Mouse (Mus musculus) c-Kit-positive CD71-negative TER-119-negative erythroid progenitor cells, embryonic 14.5 days (primary cell): Measurements from ENCODE around the gene Trnt1.

Source experiments
- DNase-seq: peaks from one replicate; pipeline ENCODE4 v3.0.0-alpha.2; 2013; ENCODE audit warnings: low read depth

The Trnt1 gene

DNA sequence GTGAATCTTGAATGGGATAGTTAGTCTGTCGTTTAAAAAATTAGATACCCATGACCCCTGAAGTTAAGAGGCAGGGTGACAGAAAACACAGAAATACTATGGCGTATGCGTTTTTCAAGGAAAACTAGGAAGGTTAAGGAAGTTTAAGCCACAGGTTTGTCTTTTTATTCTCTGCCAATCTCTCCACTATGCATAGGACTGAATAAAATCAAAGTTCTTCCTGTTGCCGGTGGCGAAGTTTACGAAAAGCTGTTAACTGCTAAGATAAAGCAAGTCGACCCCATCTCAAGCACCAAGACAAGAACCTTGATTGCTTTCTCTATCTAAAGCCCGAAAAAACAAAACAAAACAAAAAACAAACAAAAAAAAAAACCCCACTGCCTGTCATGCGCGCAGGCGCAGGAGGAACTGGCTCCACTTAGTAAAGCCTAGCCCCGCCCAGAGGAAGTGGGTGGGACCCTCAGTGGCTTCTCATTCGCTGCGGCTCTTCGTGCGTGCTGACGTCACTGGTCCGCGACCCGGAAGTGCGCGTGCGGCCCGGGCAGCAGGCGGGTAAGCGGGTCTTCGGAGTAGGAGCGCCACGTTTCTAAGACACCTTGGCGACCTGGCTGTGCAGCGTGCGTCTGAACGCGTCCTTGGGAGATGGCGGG, at the start of gene Trnt1:
Trnt1 (plus strand) TSS at position 481 of the 650 bp plus-strand sequence.
- peak; percentile 94 for DNase-seq

GRCm38 (mm10) chr6:106725642-106726041, 43.3 kb upstream of the Trnt1 start:
- no peak for DNase-seq

DNA sequence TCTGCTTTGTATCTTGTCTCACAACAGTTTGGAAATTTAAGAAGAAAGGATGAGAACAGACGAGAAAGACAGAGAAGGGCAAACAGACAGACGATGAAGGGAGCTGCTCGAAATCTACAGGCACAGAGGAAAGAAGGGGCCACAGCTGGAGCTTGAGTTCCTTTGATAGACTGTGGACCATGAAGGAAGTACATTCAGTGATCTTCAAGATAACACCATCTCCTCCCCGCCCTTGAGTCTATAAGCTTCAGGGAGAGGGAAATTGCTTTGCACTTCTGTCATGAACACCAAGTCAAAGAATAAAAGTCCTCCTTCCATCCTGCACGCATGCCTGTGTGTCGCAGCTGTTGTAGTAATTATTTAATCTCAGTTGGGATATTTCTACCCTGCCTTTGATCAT, 42.8 kb upstream of the Trnt1 start:
- no peak for DNase-seq

- DNase-seq, result no peak
These were observed 41.2 kb upstream of the Trnt1 start for GRCm38 (mm10) chr6:106727703-106728102.

DNA sequence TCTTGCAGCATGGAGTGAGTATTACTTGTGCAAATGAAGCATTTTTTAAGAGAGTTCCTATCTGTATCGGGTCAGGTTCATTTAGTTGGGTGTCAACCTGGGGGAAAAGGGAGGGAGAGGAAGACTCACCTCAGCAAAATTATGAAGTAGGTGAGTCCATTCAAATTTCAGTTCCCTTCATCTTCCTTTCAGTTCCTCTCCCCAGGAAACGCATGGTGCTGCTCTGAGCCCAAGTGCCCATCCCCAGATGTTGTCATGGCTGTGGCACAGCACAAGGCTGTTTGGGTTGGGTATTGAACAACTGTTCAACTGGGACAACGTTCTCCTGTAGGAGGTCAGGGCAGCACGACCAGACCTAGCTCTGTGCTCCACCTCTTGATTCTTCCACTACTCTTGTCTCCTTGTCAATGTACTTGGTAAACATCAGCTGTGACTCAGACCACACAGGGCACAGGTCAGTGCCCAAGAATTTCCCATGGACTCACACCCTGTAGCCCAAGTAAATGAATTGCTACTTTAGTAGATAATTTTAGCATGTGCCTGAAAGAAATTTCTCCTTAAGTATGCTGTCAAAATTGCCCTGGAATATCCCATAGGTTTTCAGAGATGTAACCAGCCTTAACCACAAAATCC, 39.1 kb upstream of the Trnt1 start:
- no peak for DNase-seq

DNA sequence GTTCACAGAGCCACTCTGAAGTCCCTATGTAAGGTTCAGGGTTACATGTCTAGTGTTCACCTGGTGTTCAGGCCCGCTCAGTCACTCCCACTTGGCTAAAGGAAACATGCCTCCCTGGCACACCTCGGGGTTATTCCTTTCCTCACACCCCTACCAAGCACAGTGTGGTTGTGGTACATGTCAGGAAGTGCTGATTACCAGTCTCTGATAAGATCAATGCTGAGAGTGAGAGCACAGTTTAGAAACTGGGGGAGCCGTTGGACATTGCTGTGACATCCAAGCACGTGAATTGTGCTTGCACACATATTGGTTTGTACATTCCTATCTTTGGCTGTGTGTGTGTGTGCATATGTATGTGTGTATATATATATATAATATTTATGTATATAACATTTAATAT, 36.4 kb upstream of the Trnt1 start:
- DNase-seq, result no peak

- no peak for DNase-seq
These were observed 30.7 kb upstream of the Trnt1 start for GRCm38 (mm10) chr6:106738229-106738628.

- DNase-seq, result no peak
These were observed 28.6 kb upstream of the Trnt1 start for GRCm38 (mm10) chr6:106740244-106740825.

GRCm38 (mm10) chr6:106743556-106744233, 25.2 kb upstream of the Trnt1 start:
- no peak for DNase-seq

DNA sequence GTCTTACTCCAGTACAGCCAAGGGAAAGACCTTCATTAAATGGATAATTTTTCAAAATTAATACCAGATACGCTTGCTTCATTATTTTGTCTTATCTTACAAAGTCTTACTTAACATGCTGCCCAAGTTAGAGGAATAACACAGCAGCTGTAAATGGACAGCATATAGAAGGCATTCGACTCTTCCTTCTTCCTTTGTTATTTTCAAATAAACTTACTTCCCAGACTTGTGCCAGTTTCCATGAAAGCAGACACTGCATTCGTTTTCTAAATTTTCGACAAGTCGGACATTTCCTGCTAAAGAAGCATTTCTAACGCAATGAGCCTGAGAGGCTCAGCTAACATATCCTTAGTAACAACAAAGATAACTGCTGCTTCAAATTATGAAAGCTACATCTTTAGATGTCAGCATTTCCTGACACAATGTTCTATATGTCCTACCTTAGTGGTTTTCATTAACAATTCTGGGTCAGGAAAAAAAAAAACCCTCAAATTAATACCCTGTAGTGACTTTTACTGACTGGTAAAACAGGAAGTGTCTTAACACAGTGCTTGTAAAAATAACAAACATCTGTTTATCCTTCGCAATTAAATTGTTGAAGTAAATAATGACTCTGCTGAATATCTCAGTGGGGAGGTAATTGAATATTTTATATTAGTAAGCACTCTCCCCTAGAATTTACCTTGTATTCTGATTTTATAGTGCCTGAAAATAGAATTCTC, 23.1 kb upstream of the Trnt1 start:
- no peak for DNase-seq

DNA sequence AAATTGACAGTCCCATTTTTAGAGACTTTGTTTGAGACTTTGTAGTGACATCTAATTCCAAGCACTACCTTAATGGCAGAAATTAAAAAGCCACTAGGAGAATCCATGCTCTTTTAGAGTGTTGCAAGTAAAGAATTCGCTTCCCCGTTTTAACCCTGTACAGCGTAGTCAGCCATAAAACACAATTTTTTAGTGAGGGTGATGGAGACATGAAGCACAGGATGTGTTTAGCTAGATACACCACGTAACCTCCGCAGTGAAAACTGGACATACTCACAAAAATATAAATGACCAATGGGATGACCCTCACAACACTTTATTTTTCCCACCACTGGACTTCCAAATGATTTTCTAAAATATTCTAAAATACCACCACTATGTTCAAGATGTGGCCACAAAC, 21.7 kb upstream of the Trnt1 start:
- DNase-seq, result no peak

DNA sequence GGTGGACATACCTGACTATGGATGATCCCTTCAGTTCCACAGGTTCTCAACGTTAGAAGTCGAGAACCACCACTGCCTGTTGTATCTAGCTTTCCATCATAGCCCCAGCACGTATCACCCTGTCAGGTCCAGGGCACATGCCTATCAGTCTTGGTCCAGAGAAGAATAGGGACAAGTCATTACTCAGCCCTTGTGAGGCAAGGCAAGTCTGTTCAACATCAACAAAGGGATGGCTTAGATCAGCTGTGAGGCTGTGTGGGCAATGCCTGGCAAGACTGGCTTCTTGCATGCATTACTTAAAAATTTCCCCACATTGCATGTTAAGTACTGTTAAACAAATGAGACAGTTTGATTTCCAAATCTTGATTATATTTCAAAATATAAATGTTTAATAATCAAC, 21.1 kb upstream of the Trnt1 start:
- DNase-seq, result no peak

- DNase-seq, result peak; percentile 22
These were observed 20.0 kb upstream of the Trnt1 start, which contains the start of gene Il5ra for GRCm38 (mm10) chr6:106748887-106749388. TSS of gene Il5ra (minus strand) at chr6:106749037.

DNA sequence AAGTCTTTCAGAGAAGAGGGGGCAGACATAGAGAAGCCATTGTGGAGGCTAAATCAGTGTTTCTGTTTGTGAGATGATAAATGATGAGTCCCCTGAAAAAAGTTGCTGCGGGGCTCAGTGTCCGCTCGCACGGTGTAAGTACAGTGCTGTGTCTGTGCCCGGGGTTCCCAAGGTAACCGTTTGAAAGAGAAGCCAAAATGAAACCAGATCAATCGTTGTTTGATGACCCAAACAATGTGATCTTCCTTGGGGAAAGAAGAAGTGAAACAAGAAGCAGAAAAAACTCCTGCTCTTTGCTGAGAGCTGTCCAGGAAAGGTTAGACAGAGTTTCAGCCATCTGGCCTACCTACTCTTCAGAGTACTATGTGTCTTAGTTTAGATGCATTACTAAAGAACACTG, 18.6 kb upstream of the Trnt1 start:
- DNase-seq, result no peak

DNA sequence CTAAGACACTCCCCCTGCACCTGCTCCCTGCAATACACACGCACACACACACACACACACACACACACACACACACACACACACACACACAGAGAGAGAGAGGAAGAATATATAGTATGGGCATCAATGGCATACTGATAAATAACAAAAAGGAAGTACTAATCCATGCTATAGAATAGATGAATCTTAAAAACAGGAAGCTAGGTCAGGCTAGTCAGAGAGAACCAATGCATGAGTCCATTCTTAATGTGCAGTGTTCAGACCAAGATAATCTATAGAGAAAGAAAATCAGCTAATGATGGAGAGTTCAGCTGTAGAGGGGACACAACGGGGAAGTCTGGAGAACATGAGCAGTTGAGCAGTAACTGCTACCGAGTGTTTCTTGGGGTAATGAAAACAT, 10.6 kb upstream of the Trnt1 start:
- no peak for DNase-seq

GRCm38 (mm10) chr6:106760473-106761218, 8.3 kb upstream of the Trnt1 start:
- DNase-seq, result no peak

DNA sequence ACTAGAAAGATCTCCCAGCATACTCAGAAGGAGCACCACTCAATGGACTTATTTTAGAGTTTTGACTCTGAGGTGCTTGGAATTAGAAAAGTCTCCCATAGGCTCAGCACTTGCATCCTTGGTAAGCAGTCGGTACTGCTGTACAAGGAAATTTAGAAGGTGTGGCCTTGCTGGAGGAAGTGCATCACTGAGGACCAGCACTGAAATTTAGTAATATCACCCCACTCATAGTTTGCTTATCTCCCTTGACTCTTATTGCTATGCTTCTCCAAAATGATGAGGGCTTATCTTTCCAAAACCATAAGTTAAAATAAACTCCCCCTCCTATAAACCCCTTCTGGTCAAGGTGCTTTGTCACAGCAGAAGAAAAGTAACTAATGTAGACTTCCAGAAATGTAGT, 7.4 kb upstream of the Trnt1 start:
- no peak for DNase-seq

- DNase-seq, result no peak
These were observed 3.0 kb upstream of the Trnt1 start for GRCm38 (mm10) chr6:106765892-106766291.

- no peak for DNase-seq
These were observed 2.1 kb upstream of the Trnt1 start for GRCm38 (mm10) chr6:106766774-106767173.

GRCm38 (mm10) chr6:106769290-106769866, 458 bp downstream of the Trnt1 start:
- no peak for DNase-seq

DNA sequence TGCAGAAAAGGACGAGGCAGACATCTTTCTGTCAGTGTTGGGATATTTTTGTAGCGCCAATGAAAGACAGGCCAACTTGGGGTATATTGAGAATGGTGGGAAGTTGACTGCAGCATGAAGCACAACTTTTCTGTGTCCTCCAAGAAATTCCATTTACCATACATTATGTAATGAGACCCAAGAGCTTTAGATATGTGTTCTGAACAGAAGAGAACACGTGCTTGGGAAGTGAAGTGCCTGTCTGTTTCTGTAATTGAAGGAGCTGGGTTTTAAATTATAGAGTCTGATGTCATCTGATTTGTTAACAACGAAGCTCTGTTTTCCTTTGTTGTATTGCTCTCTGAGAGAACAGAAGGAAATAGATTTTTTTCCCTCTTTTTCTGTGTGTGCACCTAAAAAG, 1.1 kb downstream of the Trnt1 start:
- DNase-seq, result no peak
